Mouse (Mus musculus) thymus, adult 2 months (tissue): ENCODE measurements around the gene Kbtbd13. TPM values are rescaled to one million over a fixed set of nuclear protein-coding genes. Genes with fewer than 3 reads are reported as not detected.

Source experiments
- DNase-seq: peaks from one replicate; pipeline ENCODE4 v3.0.0; 2021
- H3K27ac ChIP-seq: fragments of 200-500 bp; 2 replicates; pipeline ENCODE4 v1.5.1; 2012; ENCODE audit warnings: low read length, control low read depth; ENCODE audit not compliant: control insufficient read depth, insufficient read depth
- H3K27me3 ChIP-seq: fragments of 200-500 bp; 2 replicates; pipeline ENCODE4 v1.6.1; 2012; ENCODE audit warnings: mild to moderate bottlenecking, low read length, moderate library complexity, mixed read lengths; ENCODE audit not compliant: control insufficient read depth, insufficient read depth
- H3K36me3 ChIP-seq: fragments of 200-500 bp; 2 replicates; pipeline ENCODE4 v1.6.1; 2012; ENCODE audit warnings: mild to moderate bottlenecking, low read length, moderate library complexity; ENCODE audit not compliant: control insufficient read depth, insufficient read depth
- H3K4me1 ChIP-seq: fragments of 200-500 bp; replicated peaks from 2 replicates; pipeline ENCODE4 v1.6.1; 2012; ENCODE audit warnings: low read length; ENCODE audit not compliant: control insufficient read depth, insufficient read depth
- H3K4me3 ChIP-seq: fragments of 200-500 bp; 2 replicates; pipeline ENCODE4 v1.5.1; 2012; ENCODE audit warnings: mild to moderate bottlenecking, low read length, control low read depth, moderate library complexity; ENCODE audit not compliant: control insufficient read depth, insufficient read depth
- CTCF ChIP-seq: fragments of 200-500 bp; IDR thresholded peaks from 2 replicates; pipeline ENCODE4 v1.5.1; 2012; ENCODE audit warnings: mild to moderate bottlenecking, control low read depth, low read length, moderate library complexity, borderline replicate concordance; ENCODE audit not compliant: control insufficient read depth, poor library complexity, insufficient read depth; ENCODE audit errors: extremely low read depth
- POLR2A ChIP-seq: fragments of 200-500 bp; IDR thresholded peaks from 2 replicates; pipeline ENCODE4 v1.6.1; 2012; ENCODE audit warnings: mild to moderate bottlenecking, low read length, control low read depth, moderate library complexity; ENCODE audit not compliant: control insufficient read depth, poor library complexity, insufficient read depth; ENCODE audit errors: extremely low read depth
- WGBS: fragments of 180-500 bp; shearing (Covaris S2); methylation state at CpG from one replicate; pipeline ENCODE4 v1.1.7; 2018; 5-methylcytosine and 5-hydroxymethylcytosine counted together
- polyA plus RNA-seq: library from polyadenylated mRNA; depleted of rRNA; stranded (reverse); fragments of >200 nt; gene quantifications from 2 replicates; pipeline ENCODE4 v1.2.3, GENCODE M21; 2012

The Kbtbd13 gene
- polyA plus RNA-seq, 1 experiment = 0.43 TPM

GRCm38 (mm10) chr9:65384276-65384675 lies 7.2 kb downstream of the Kbtbd13 start:
- no peaks in the 10 kb centered on the region for H3K36me3 ChIP-seq
- TF ChIP-seq CTCF (no peak), POLR2A (no peak)
- 0 out of 2 replicates have a peak, but pooled peaks cover 4% of the 10 kb centered on the region for H3K4me1 ChIP-seq
- H3K4me3 ChIP-seq = no peak overlapping the region
- 85% methylated on average over 3 of the region's 3 CpGs for WGBS
- H3K27ac ChIP-seq = no peak overlapping the region
- H3K27me3 ChIP-seq = no peaks in the 10 kb centered on the region
- no peak for DNase-seq

- TF ChIP-seq CTCF = no peak
- Histone ChIP-seq H3K36me3 (no peaks in the 10 kb centered on the region), H3K4me1 (0 out of 2 replicates have a peak, but pooled peaks cover 4% of the 10 kb centered on the region), H3K27me3 (no peaks in the 10 kb centered on the region), H3K27ac (no peak overlapping the region), H3K4me3 (no peak overlapping the region)
- DNase-seq = no peak
- WGBS = 87% methylated on average over 3 of the region's 3 CpGs
Measured at GRCm38 (mm10) chr9:65382751-65383097, 8.7 kb downstream of the Kbtbd13 start.

- TF ChIP-seq CTCF (no peak), POLR2A (no peak)
- Histone ChIP-seq H3K27ac (no peak overlapping the region), H3K4me1 (0 out of 2 replicates have a peak, but pooled peaks cover 4% of the 10 kb centered on the region), H3K36me3 (no peaks in the 10 kb centered on the region), H3K4me3 (no peak overlapping the region), H3K27me3 (no peaks in the 10 kb centered on the region)
- WGBS = 85% methylated on average over 6 of the region's 6 CpGs
- no peak for DNase-seq
Measured at GRCm38 (mm10) chr9:65382031-65382750, 9.3 kb downstream of the Kbtbd13 start.

- Histone ChIP-seq H3K27me3 (no peaks in the 10 kb centered on the region), H3K4me3 (no peak overlapping the region), H3K36me3 (no peaks in the 10 kb centered on the region), H3K4me1 (0 out of 2 replicates have a peak, but pooled peaks cover 4% of the 10 kb centered on the region), H3K27ac (no peak overlapping the region)
- no peak for DNase-seq
- WGBS = 91% methylated on average over 4 of the region's 4 CpGs
- TF ChIP-seq POLR2A = no peak
- TF ChIP-seq CTCF = no peak
Measured at GRCm38 (mm10) chr9:65381017-65381590, 10.3 kb downstream of the Kbtbd13 start.

GRCm38 (mm10) chr9:65375163-65375934 lies 16.1 kb downstream of the Kbtbd13 start:
- H3K4me1 ChIP-seq = peaks cover 10% of the 10 kb centered on the region
- TF ChIP-seq POLR2A = no peak
- no peak for TF ChIP-seq CTCF
- H3K4me3 ChIP-seq = no peak overlapping the region
- 90% methylated on average over 9 of the region's 9 CpGs for WGBS
- H3K36me3 ChIP-seq = no peaks in the 10 kb centered on the region
- DNase-seq = no peak
- H3K27ac ChIP-seq = no peak overlapping the region
- no peaks in the 10 kb centered on the region for H3K27me3 ChIP-seq

GRCm38 (mm10) chr9:65374468-65375162 lies 16.8 kb downstream of the Kbtbd13 start:
- WGBS = 93% methylated on average over 5 of the region's 5 CpGs
- no peaks in the 10 kb centered on the region for H3K36me3 ChIP-seq
- H3K4me1 ChIP-seq = peaks cover 10% of the 10 kb centered on the region
- H3K4me3 ChIP-seq = no peak overlapping the region
- H3K27me3 ChIP-seq = no peaks in the 10 kb centered on the region
- H3K27ac ChIP-seq = no peak overlapping the region
- DNase-seq = no peak
- TF ChIP-seq POLR2A = no peak
- TF ChIP-seq CTCF = no peak
